Mouse (Mus musculus): ENCODE results near the gene Gm10135. TPM values are rescaled to one million over a fixed set of nuclear protein-coding genes. Genes with fewer than 3 reads are reported as not detected.
"Not testable (repeated sequence)": the region's sequence is repeated elsewhere in the genome, so short reads cannot be mapped to it uniquely, and the experiment has no call there.

The Gm10135 gene
- total and polyA plus RNA-seq, 3 experiments: not detected

DNA sequence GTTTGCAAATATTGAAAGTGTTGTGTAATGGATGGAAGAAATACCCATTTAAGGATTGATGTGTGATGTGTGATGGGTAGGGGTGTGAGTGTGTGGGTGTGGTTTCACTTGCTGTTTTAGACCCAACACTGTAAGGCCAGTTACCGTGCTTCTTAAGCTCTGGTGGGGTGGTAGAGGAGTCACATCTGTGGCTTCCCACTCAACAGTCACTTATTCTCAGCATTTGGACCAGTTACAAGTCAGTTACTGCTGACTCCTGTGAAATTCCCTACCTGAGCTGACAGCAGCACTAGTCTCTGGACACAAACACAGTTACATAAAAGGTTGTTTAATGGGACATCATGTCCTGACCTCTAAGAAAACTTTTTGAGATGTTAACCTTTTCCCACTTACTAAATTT lies 26.4 kb downstream of the Gm10135 start:
- no peak overlapping the region for H3K27ac ChIP-seq (ENCODE audit: insufficient read depth, low read depth)
- in situ Hi-C loops (cut with MboI; ENCODE audit: low pct_ligation_motif_present, low pct_unique_long_range_greater_than_20kb, low sequenced_read_pairs): no loop called here
- H3K9me3 ChIP-seq (replicated peaks; ENCODE audit: low read length): no peaks in the 10 kb centered on the region
- H3K4me1 ChIP-seq (ENCODE audit: control insufficient read depth in 1 of 2, insufficient read depth in 2 of 2): no peaks in the 10 kb centered on the region
- no peaks in the 10 kb centered on the region for H3K79me2 ChIP-seq (replicated peaks; ENCODE audit: control insufficient read depth, extremely low read depth, insufficient read depth, poor library complexity, severe bottlenecking)
- no peak overlapping the region for H3K9ac ChIP-seq (ENCODE audit: insufficient read depth, low read depth)
- H3K27me3 ChIP-seq (replicated peaks): no peaks in the 10 kb centered on the region
- dilution Hi-C loops (cut with MboI; ENCODE audit: extremely low pct_ligation_motif_present, extremely low pct_unique_long_range_greater_than_20kb, low sequenced_read_pairs): no loop called here
- peaks cover 3 to 35% of the 10 kb centered on the region in 2 experiments for H3K36me3 ChIP-seq (replicated peaks in 1 of 2; ENCODE audit: control insufficient read depth in 1 of 2, insufficient read depth in 1 of 2, low read length in 1 of 2)
- no peak for TF ChIP-seq JUN (IDR thresholded peaks at IDR 0.05; ENCODE audit: insufficient read depth, low read depth, low read length)
- TF ChIP-seq PAX5 (IDR thresholded peaks at IDR 0.05; ENCODE audit: low read length): no peak
- TF ChIP-seq ZNF384 (IDR thresholded peaks at IDR 0.05; ENCODE audit: low read depth, low read length): no peak
- TF ChIP-seq NELFE (IDR thresholded peaks at IDR 0.05; ENCODE audit: low read depth, low read length): no peak
- TF ChIP-seq MAFK (IDR thresholded peaks at IDR 0.05; ENCODE audit: insufficient replicate concordance, low read length): no peak
- TF ChIP-seq NRF1 (IDR thresholded peaks at IDR 0.05; ENCODE audit: low read depth, low read length): no peak
- no peak for TF ChIP-seq MAX (IDR thresholded peaks at IDR 0.05; ENCODE audit: low read length)
- no peak for TF ChIP-seq SIN3A (IDR thresholded peaks at IDR 0.05; ENCODE audit: low read length)
- no peak for TF ChIP-seq HCFC1 (IDR thresholded peaks at IDR 0.05; ENCODE audit: low read depth, low read length)
- TF ChIP-seq MAZ (IDR thresholded peaks at IDR 0.05; ENCODE audit: low read depth, low read length): no peak
- TF ChIP-seq RCOR1 (conservative IDR thresholded peaks at IDR 0.05; ENCODE audit: low read depth, low read length): no peak
- H3K4me3 ChIP-seq (replicated peaks in 1 of 3; ENCODE audit: low read depth in 2 of 3, low read length in 2 of 3, poor library complexity in 1 of 3): no peak overlapping the region
- H3K4me2 ChIP-seq (ENCODE audit: insufficient read depth, low read depth, poor library complexity, severe bottlenecking): no peak overlapping the region
- no peak for DNase-seq (ENCODE audit: extremely low read depth)

DNA sequence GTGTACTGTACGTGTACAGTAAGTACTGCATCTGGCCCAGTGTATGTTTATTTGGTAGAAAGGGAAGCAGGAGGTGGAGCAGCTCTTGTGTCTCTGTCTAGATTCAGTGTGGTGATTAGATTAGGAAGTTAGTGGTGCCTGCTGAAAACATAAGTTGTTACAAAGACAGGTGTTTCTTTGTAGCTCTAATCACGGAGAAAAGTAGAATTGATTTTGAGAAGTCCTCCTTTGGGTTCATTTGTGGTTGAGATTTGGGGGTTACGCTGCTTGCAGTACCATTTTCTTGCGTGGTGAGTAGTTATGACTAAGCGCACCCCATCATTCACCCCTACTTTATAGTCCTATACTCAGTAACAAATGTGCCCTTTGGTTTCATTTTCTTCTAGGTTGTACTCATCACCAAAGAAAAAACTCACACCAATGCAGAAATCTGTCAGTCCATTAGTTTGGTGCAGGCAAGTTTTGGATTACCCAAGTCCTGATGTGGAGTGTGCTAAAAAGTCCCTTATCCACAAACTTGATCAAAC lies 33.5 kb downstream of the Gm10135 start:
- H3K9ac ChIP-seq (ENCODE audit: insufficient read depth, low read depth): no peak overlapping the region
- dilution Hi-C loops (cut with MboI; ENCODE audit: extremely low pct_ligation_motif_present, extremely low pct_unique_long_range_greater_than_20kb, low sequenced_read_pairs): no loop called here
- in situ Hi-C loops (cut with MboI; ENCODE audit: low pct_ligation_motif_present, low pct_unique_long_range_greater_than_20kb, low sequenced_read_pairs): no loop called here
- H3K36me3 ChIP-seq (replicated peaks in 1 of 2; ENCODE audit: control insufficient read depth in 1 of 2, insufficient read depth in 1 of 2, low read length in 1 of 2): peaks cover 0 to 23% of the 10 kb centered on the region in 2 experiments
- H3K4me2 ChIP-seq (ENCODE audit: insufficient read depth, low read depth, poor library complexity, severe bottlenecking): no peak overlapping the region
- H3K27ac ChIP-seq (ENCODE audit: insufficient read depth, low read depth): no peak overlapping the region
- DNase-seq (ENCODE audit: extremely low read depth): no peak
- H3K4me1 ChIP-seq (ENCODE audit: control insufficient read depth in 1 of 2, insufficient read depth in 2 of 2): peaks cover 2 to 22% of the 10 kb centered on the region in 2 experiments; a peak in 2 of 4 replicates
- H3K27me3 ChIP-seq (replicated peaks): no peaks in the 10 kb centered on the region
- no peaks in the 10 kb centered on the region for H3K79me2 ChIP-seq (replicated peaks; ENCODE audit: control insufficient read depth, extremely low read depth, insufficient read depth, poor library complexity, severe bottlenecking)
- TF ChIP-seq ZMIZ1 (IDR thresholded peaks at IDR 0.05; ENCODE audit: low read depth, low read length) (no peak), RAD21 (IDR thresholded peaks at IDR 0.05; ENCODE audit: low read depth, low read length) (no peak)
- no peak overlapping the region for H3K4me3 ChIP-seq (replicated peaks in 1 of 3; ENCODE audit: low read depth in 2 of 3, low read length in 2 of 3, poor library complexity in 1 of 3)
- H3K9me3 ChIP-seq (replicated peaks; ENCODE audit: low read length): no peaks in the 10 kb centered on the region

GRCm38 (mm10) chr5:72939311-72939710 lies 35.2 kb downstream of the Gm10135 start:
- no peak for DNase-seq (ENCODE audit: extremely low read depth)
- H3K4me3 ChIP-seq (replicated peaks in 1 of 3; ENCODE audit: low read depth in 2 of 3, low read length in 2 of 3, poor library complexity in 1 of 3): no peak overlapping the region
- H3K79me2 ChIP-seq (replicated peaks; ENCODE audit: control insufficient read depth, extremely low read depth, insufficient read depth, poor library complexity, severe bottlenecking): no peaks in the 10 kb centered on the region
- no peaks in the 10 kb centered on the region for H3K9me3 ChIP-seq (replicated peaks; ENCODE audit: low read length)
- dilution Hi-C loops (cut with MboI; ENCODE audit: extremely low pct_ligation_motif_present, extremely low pct_unique_long_range_greater_than_20kb, low sequenced_read_pairs) (no loop called here), in situ Hi-C loops (cut with MboI; ENCODE audit: low pct_ligation_motif_present, low pct_unique_long_range_greater_than_20kb, low sequenced_read_pairs) (no loop called here)
- H3K27me3 ChIP-seq (replicated peaks): no peaks in the 10 kb centered on the region
- no peak overlapping the region for H3K4me2 ChIP-seq (ENCODE audit: insufficient read depth, low read depth, poor library complexity, severe bottlenecking)
- H3K4me1 ChIP-seq (ENCODE audit: control insufficient read depth in 1 of 2, insufficient read depth in 2 of 2): peaks cover 2 to 22% of the 10 kb centered on the region in 2 experiments; a peak in 2 of 4 replicates
- no peak overlapping the region for H3K9ac ChIP-seq (ENCODE audit: insufficient read depth, low read depth)
- TF ChIP-seq SMC3 (IDR thresholded peaks at IDR 0.05; ENCODE audit: low read depth, low read length): no peak
- no peak for TF ChIP-seq USF2 (conservative IDR thresholded peaks at IDR 0.05; ENCODE audit: low read depth, low read length)
- no peak for TF ChIP-seq CTCF (conservative IDR thresholded peaks at IDR 0.05 in 1 of 2, IDR thresholded peaks at IDR 0.05 in 1 of 2; ENCODE audit: low read depth in 2 of 2, low read length in 2 of 2)
- H3K27ac ChIP-seq (ENCODE audit: insufficient read depth, low read depth): no peak overlapping the region
- peaks cover 0 to 18% of the 10 kb centered on the region in 2 experiments for H3K36me3 ChIP-seq (replicated peaks in 1 of 2; ENCODE audit: control insufficient read depth in 1 of 2, insufficient read depth in 1 of 2, low read length in 1 of 2)

DNA sequence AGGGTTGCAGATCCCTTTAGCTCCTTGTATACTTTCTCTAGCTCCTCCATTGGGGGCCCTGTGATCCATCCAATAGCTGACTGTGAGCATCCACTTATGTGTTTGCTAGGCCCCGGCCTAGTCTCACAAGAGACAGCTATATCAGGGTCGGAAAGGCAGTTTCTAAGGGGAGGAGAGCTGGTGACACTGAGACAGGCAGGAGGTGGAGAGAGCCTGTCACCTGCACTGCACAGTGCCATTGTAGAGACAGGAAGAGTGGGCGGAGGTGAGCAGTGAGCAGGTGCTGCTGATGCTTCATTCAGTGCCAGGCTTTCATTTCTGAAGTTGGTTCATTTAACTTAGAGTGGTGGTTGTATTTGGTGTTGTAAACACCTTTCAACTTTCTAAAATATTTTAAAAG lies 36.1 kb downstream of the Gm10135 start:
- H3K4me3 ChIP-seq (replicated peaks in 1 of 3; ENCODE audit: low read depth in 2 of 3, low read length in 2 of 3, poor library complexity in 1 of 3); H3K79me2 ChIP-seq (replicated peaks; ENCODE audit: control insufficient read depth, extremely low read depth, insufficient read depth, poor library complexity, severe bottlenecking); H3K4me2 ChIP-seq (ENCODE audit: insufficient read depth, low read depth, poor library complexity, severe bottlenecking); dilution Hi-C loops (cut with MboI; ENCODE audit: extremely low pct_ligation_motif_present, extremely low pct_unique_long_range_greater_than_20kb, low sequenced_read_pairs); H3K27me3 ChIP-seq (replicated peaks); DNase-seq (ENCODE audit: extremely low read depth); H3K9ac ChIP-seq (ENCODE audit: insufficient read depth, low read depth); H3K27ac ChIP-seq (ENCODE audit: insufficient read depth, low read depth); H3K9me3 ChIP-seq (replicated peaks; ENCODE audit: low read length); in situ Hi-C loops (cut with MboI; ENCODE audit: low pct_ligation_motif_present, low pct_unique_long_range_greater_than_20kb, low sequenced_read_pairs): not testable (repeated sequence)
- H3K4me1 ChIP-seq (ENCODE audit: control insufficient read depth in 1 of 2, insufficient read depth in 2 of 2): peaks cover 2 to 22% of the 10 kb centered on the region in 2 experiments; a peak in 2 of 4 replicates
- peaks cover 0 to 17% of the 10 kb centered on the region in 2 experiments for H3K36me3 ChIP-seq (replicated peaks in 1 of 2; ENCODE audit: control insufficient read depth in 1 of 2, insufficient read depth in 1 of 2, low read length in 1 of 2)
